Mouse (Mus musculus): Measurements from ENCODE around the gene Vmn1r57. TPM values are rescaled to one million over a fixed set of nuclear protein-coding genes. Genes with fewer than 3 reads are reported as not detected.

Vmn1r57 gene
- not detected for polyA plus RNA-seq (2014; fragmentation: Illumina TruSeq; extraction: RNeasy Lipid Tissue Mini Kit (QIAGEN cat#74804); ENCODE audit: low read depth, low replicate concordance)

DNA sequence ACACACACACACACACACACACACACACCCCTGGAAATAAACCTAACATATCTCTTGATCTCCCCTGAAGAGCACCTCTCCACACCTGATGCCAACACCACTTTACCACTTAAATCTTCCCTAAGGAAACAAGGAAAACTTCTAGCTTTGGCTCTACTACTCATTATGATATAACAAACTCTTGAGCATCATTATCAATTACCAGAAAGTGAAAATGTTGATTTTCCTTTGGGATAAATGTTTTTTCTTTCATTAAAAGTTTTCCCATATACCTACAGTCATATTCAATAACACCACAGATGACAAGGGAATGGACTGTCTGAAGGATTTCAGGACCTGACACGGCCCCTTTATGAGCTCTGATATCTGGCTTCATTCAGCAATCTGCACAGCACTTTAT lies at the start of gene Vmn1r57:
TSS of gene Vmn1r57 (plus strand) at position 301 of the 400 bp plus-strand sequence.

DNA sequence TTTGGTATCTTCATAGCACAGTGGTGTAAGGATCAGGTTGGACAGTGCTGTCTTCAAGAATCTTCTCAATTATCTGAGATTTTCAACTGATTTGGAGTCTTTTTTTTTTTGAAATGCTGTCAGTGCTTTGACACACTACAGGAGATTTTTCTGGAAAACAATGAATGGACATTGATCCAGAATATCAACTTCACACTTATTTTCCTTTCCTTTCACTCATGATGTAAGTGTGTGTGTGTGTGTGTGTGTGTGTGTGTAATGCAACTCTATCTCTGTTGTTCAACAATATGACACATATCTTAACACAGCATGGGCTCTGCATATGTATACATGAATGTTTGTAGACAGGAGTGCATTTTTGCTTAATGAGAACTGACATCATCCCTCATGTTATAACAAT lies 21.6 kb upstream of the Vmn1r57 start, which contains the start of gene Vmn1r56:
TSS of gene Vmn1r56 (minus strand) at position 101 of the 400 bp plus-strand sequence.

Other genes starting within 250 kb of the Vmn1r57 start
- not detected for gene Sbk3, start 247.3 kb upstream of the Vmn1r57 start, polyA plus RNA-seq (2014; fragmentation: Illumina TruSeq; extraction: RNeasy Lipid Tissue Mini Kit (QIAGEN cat#74804); ENCODE audit: low read depth, low replicate concordance)
- gene Zfp579, start 222.3 kb upstream of the Vmn1r57 start, polyA plus RNA-seq (2014; fragmentation: Illumina TruSeq; extraction: RNeasy Lipid Tissue Mini Kit (QIAGEN cat#74804); ENCODE audit: low read depth, low replicate concordance): 6.3 TPM
- 0.58 TPM for gene Zfp524, start 204.1 kb upstream of the Vmn1r57 start, polyA plus RNA-seq (2014; fragmentation: Illumina TruSeq; extraction: RNeasy Lipid Tissue Mini Kit (QIAGEN cat#74804); ENCODE audit: low read depth, low replicate concordance)
- gene Fiz1, start 203.8 kb upstream of the Vmn1r57 start, polyA plus RNA-seq (2014; fragmentation: Illumina TruSeq; extraction: RNeasy Lipid Tissue Mini Kit (QIAGEN cat#74804); ENCODE audit: low read depth, low replicate concordance): 7.7 TPM
- gene Gm44973, start 203.0 kb upstream of the Vmn1r57 start, polyA plus RNA-seq (2014; fragmentation: Illumina TruSeq; extraction: RNeasy Lipid Tissue Mini Kit (QIAGEN cat#74804); ENCODE audit: low read depth, low replicate concordance): not detected
- gene Zfp865, start 198.1 kb upstream of the Vmn1r57 start, polyA plus RNA-seq (2014; fragmentation: Illumina TruSeq; extraction: RNeasy Lipid Tissue Mini Kit (QIAGEN cat#74804); ENCODE audit: low read depth, low replicate concordance): 2.7 TPM
- gene Ccdc106, start 197.9 kb upstream of the Vmn1r57 start, polyA plus RNA-seq (2014; fragmentation: Illumina TruSeq; extraction: RNeasy Lipid Tissue Mini Kit (QIAGEN cat#74804); ENCODE audit: low read depth, low replicate concordance): not detected
- 0.85 TPM for gene 4632433K11Rik, start 184.4 kb upstream of the Vmn1r57 start, polyA plus RNA-seq (2014; fragmentation: Illumina TruSeq; extraction: RNeasy Lipid Tissue Mini Kit (QIAGEN cat#74804); ENCODE audit: low read depth, low replicate concordance)
- gene Zfp784, start 180.0 kb upstream of the Vmn1r57 start, polyA plus RNA-seq (2014; fragmentation: Illumina TruSeq; extraction: RNeasy Lipid Tissue Mini Kit (QIAGEN cat#74804); ENCODE audit: low read depth, low replicate concordance): 1.9 TPM
- gene Zfp580, start 167.0 kb upstream of the Vmn1r57 start, polyA plus RNA-seq (2014; fragmentation: Illumina TruSeq; extraction: RNeasy Lipid Tissue Mini Kit (QIAGEN cat#74804); ENCODE audit: low read depth, low replicate concordance): not detected
- gene U2af2, start 156.3 kb upstream of the Vmn1r57 start, polyA plus RNA-seq (2014; fragmentation: Illumina TruSeq; extraction: RNeasy Lipid Tissue Mini Kit (QIAGEN cat#74804); ENCODE audit: low read depth, low replicate concordance): 9.5 TPM
- gene Epn1, start 138.3 kb upstream of the Vmn1r57 start, polyA plus RNA-seq (2014; fragmentation: Illumina TruSeq; extraction: RNeasy Lipid Tissue Mini Kit (QIAGEN cat#74804); ENCODE audit: low read depth, low replicate concordance): 4.5 TPM
- gene Rfpl4, start 101.5 kb upstream of the Vmn1r57 start, polyA plus RNA-seq (2014; fragmentation: Illumina TruSeq; extraction: RNeasy Lipid Tissue Mini Kit (QIAGEN cat#74804); ENCODE audit: low read depth, low replicate concordance): not detected
- 1.2 TPM for gene Rasl2-9, start 92.5 kb upstream of the Vmn1r57 start, polyA plus RNA-seq (2014; fragmentation: Illumina TruSeq; extraction: RNeasy Lipid Tissue Mini Kit (QIAGEN cat#74804); ENCODE audit: low read depth, low replicate concordance)
- not detected for gene Vmn1r55, start 68.8 kb upstream of the Vmn1r57 start, polyA plus RNA-seq (2014; fragmentation: Illumina TruSeq; extraction: RNeasy Lipid Tissue Mini Kit (QIAGEN cat#74804); ENCODE audit: low read depth, low replicate concordance)
- gene Vmn1r56, start 21.7 kb upstream of the Vmn1r57 start, polyA plus RNA-seq (2014; fragmentation: Illumina TruSeq; extraction: RNeasy Lipid Tissue Mini Kit (QIAGEN cat#74804); ENCODE audit: low read depth, low replicate concordance): not detected
- not detected for gene Gm5065, start 132.0 kb downstream of the Vmn1r57 start, polyA plus RNA-seq (2014; fragmentation: Illumina TruSeq; extraction: RNeasy Lipid Tissue Mini Kit (QIAGEN cat#74804); ENCODE audit: low read depth, low replicate concordance)
- not detected for gene Nlrp2, start 132.5 kb downstream of the Vmn1r57 start, polyA plus RNA-seq (2014; fragmentation: Illumina TruSeq; extraction: RNeasy Lipid Tissue Mini Kit (QIAGEN cat#74804); ENCODE audit: low read depth, low replicate concordance)
- gene Vmn1r58, start 194.9 kb downstream of the Vmn1r57 start, polyA plus RNA-seq (2014; fragmentation: Illumina TruSeq; extraction: RNeasy Lipid Tissue Mini Kit (QIAGEN cat#74804); ENCODE audit: low read depth, low replicate concordance): not detected
- not detected for gene Vmn1r59, start 238.3 kb downstream of the Vmn1r57 start, polyA plus RNA-seq (2014; fragmentation: Illumina TruSeq; extraction: RNeasy Lipid Tissue Mini Kit (QIAGEN cat#74804); ENCODE audit: low read depth, low replicate concordance)

All from liver, adult 10 weeks (tissue).